Mouse (Mus musculus): ENCODE data around the gene Mpig6b. TPM values are rescaled to one million over a fixed set of nuclear protein-coding genes. Genes with fewer than 3 reads are reported as not detected.
"Not testable (repeated sequence)": the region's sequence is repeated elsewhere in the genome, so short reads cannot be mapped to it uniquely, and the experiment has no call there.

Mpig6b gene
- polyA plus RNA-seq, 1 experiment from 2014 or later, result 0.52 TPM

GRCm38 (mm10) chr17:35044904-35045806, 20.8 kb downstream of the Mpig6b start:
- H3K27me3 ChIP-seq (ENCODE audit: insufficient read depth, low read length), result no peaks in the 10 kb centered on the region
- H3K27ac ChIP-seq (ENCODE audit: low read length), result peak overlapping the region; percentile 99
- H3K4me3 ChIP-seq (ENCODE audit: low read length), result peak overlapping the region; percentile 64
- 73% methylated on average over 7 of the region's 7 CpGs for WGBS
- peak overlapping the region; percentile 94 for H3K9ac ChIP-seq (replicated peaks; ENCODE audit: low read length)
- H3K9me3 ChIP-seq (ENCODE audit: low read length), result no peaks in the 10 kb centered on the region
- ATAC-seq (ENCODE audit: low FRiP score, low TSS enrichment), result no peak
- H3K36me3 ChIP-seq (ENCODE audit: insufficient read depth, low read length), result no peaks in the 10 kb centered on the region
- H3K4me1 ChIP-seq (ENCODE audit: insufficient read depth, low read length), result peaks cover 45% of the 10 kb centered on the region
- H3K4me2 ChIP-seq (replicated peaks; ENCODE audit: low read depth, low read length), result peak overlapping the region; percentile 99

GRCm38 (mm10) chr17:35043794-35044193, 22.2 kb downstream of the Mpig6b start:
- no peak overlapping the region for H3K9ac ChIP-seq (replicated peaks; ENCODE audit: low read length)
- ATAC-seq (ENCODE audit: low FRiP score, low TSS enrichment), result no peak
- peak overlapping the region; percentile 99; the same call in 1 of the 2 replicates for H3K27ac ChIP-seq (ENCODE audit: low read length)
- H3K36me3 ChIP-seq (ENCODE audit: insufficient read depth, low read length), result no peaks in the 10 kb centered on the region
- 83% methylated on average over 4 of the region's 4 CpGs for WGBS
- no peak overlapping the region for H3K4me3 ChIP-seq (ENCODE audit: low read length)
- H3K27me3 ChIP-seq (ENCODE audit: insufficient read depth, low read length), result no peaks in the 10 kb centered on the region
- H3K4me1 ChIP-seq (ENCODE audit: insufficient read depth, low read length), result peaks cover 33% of the 10 kb centered on the region
- H3K4me2 ChIP-seq (replicated peaks; ENCODE audit: low read depth, low read length), result no peak overlapping the region
- H3K9me3 ChIP-seq (ENCODE audit: low read length), result no peaks in the 10 kb centered on the region

- Histone ChIP-seq H3K4me1 (ENCODE audit: insufficient read depth, low read length) (no peaks in the 10 kb centered on the region), H3K9me3 (ENCODE audit: low read length) (no peaks in the 10 kb centered on the region), H3K9ac (replicated peaks; ENCODE audit: low read length) (no peak overlapping the region), H3K36me3 (ENCODE audit: insufficient read depth, low read length) (no peaks in the 10 kb centered on the region), H3K27ac (ENCODE audit: low read length) (no peak overlapping the region), H3K4me3 (ENCODE audit: low read length) (no peak overlapping the region), H3K4me2 (replicated peaks; ENCODE audit: low read depth, low read length) (no peak overlapping the region), H3K27me3 (ENCODE audit: insufficient read depth, low read length) (no peaks in the 10 kb centered on the region)
- WGBS, result 82% methylated on average over 11 of the region's 11 CpGs
- ATAC-seq (ENCODE audit: low FRiP score, low TSS enrichment), result no peak
Measured at GRCm38 (mm10) chr17:35039121-35039873, 26.7 kb downstream of the Mpig6b start.

DNA sequence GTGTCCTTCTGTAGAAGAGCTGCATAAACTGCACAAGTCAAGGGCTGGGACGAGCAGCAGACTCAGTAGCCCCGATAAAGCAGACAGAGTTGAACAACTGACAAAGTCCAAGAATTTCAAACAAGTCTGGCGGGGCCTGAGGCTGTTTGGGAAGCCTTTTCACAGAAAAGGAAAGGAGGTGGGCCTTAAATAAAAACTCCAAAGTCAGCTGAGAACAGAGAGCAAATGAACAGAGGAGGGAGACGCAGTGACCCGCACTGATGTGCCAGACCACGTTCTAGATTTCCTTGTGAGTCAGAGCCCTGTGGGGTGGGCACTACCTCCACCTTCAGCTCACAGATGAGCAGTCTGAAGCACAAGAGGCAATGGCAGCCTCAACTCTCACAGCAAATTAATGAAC, 31.1 kb downstream of the Mpig6b start:
- Histone ChIP-seq H3K4me2 (replicated peaks; ENCODE audit: low read depth, low read length) (no peak overlapping the region), H3K36me3 (ENCODE audit: insufficient read depth, low read length) (no peaks in the 10 kb centered on the region), H3K4me1 (ENCODE audit: insufficient read depth, low read length) (peaks cover under 1% of the 10 kb centered on the region; the same call in 1 of the 2 replicates), H3K9me3 (ENCODE audit: low read length) (no peaks in the 10 kb centered on the region), H3K27ac (ENCODE audit: low read length) (no peak overlapping the region), H3K4me3 (ENCODE audit: low read length) (no peak overlapping the region), H3K27me3 (ENCODE audit: insufficient read depth, low read length) (no peaks in the 10 kb centered on the region), H3K9ac (replicated peaks; ENCODE audit: low read length) (no peak overlapping the region)
- WGBS, result 74% methylated on average over 6 of the region's 6 CpGs
- no peak for ATAC-seq (ENCODE audit: low FRiP score, low TSS enrichment)

DNA sequence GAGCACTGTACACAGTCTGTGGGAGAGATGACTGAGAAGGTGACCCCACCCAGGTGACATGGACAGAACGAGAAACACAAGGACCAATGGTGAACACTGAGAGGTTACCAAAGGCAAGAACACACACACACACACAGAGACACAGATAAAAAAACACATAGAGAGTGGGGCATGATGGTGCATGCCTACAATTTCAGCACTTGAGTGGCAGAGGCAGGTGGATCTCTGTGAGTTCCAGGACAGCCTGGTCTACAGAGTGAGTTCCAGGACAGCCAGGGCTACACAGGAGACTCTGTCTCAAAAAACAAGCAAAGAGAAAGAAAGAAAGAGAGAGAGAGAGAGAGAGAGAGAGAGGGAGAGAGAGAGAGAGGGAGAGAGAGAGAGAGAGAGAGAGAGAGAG, 32.3 kb downstream of the Mpig6b start:
- H3K4me3 ChIP-seq (ENCODE audit: low read length); H3K9me3 ChIP-seq (ENCODE audit: low read length); H3K4me2 ChIP-seq (replicated peaks; ENCODE audit: low read depth, low read length); H3K27ac ChIP-seq (ENCODE audit: low read length); H3K9ac ChIP-seq (replicated peaks; ENCODE audit: low read length); H3K4me1 ChIP-seq (ENCODE audit: insufficient read depth, low read length); ATAC-seq (ENCODE audit: low FRiP score, low TSS enrichment); H3K36me3 ChIP-seq (ENCODE audit: insufficient read depth, low read length); H3K27me3 ChIP-seq (ENCODE audit: insufficient read depth, low read length): not testable (repeated sequence)
- 60% methylated on average over 1 of the region's 1 CpGs for WGBS

- ATAC-seq (ENCODE audit: low FRiP score, low TSS enrichment), result no peak
Measured at GRCm38 (mm10) chr17:35032323-35032870, 33.6 kb downstream of the Mpig6b start.

GRCm38 (mm10) chr17:35031880-35032279, 34.1 kb downstream of the Mpig6b start:
- Histone ChIP-seq H3K4me1 (ENCODE audit: insufficient read depth, low read length) (peaks cover 10% of the 10 kb centered on the region; the same call in 1 of the 2 replicates), H3K36me3 (ENCODE audit: insufficient read depth, low read length) (no peaks in the 10 kb centered on the region), H3K27me3 (ENCODE audit: insufficient read depth, low read length) (no peaks in the 10 kb centered on the region), H3K9me3 (ENCODE audit: low read length) (no peaks in the 10 kb centered on the region), H3K27ac (ENCODE audit: low read length) (no peak overlapping the region), H3K4me3 (ENCODE audit: low read length) (no peak overlapping the region), H3K9ac (replicated peaks; ENCODE audit: low read length) (no peak overlapping the region), H3K4me2 (replicated peaks; ENCODE audit: low read depth, low read length) (no peak overlapping the region)
- WGBS, result 81% methylated on average over 7 of the region's 7 CpGs
- no peak for ATAC-seq (ENCODE audit: low FRiP score, low TSS enrichment)

More at GRCm38 (mm10) chr17:35032323-35032870, 33.6 kb downstream of the Mpig6b start:
- no peak overlapping the region for H3K4me3 ChIP-seq (ENCODE audit: low read length)
- WGBS, result 75% methylated on average over 8 of the region's 8 CpGs
- H3K9ac ChIP-seq (replicated peaks; ENCODE audit: low read length), result no peak overlapping the region
- H3K4me2 ChIP-seq (replicated peaks; ENCODE audit: low read depth, low read length), result no peak overlapping the region
- no peak overlapping the region for H3K27ac ChIP-seq (ENCODE audit: low read length)
- H3K36me3 ChIP-seq (ENCODE audit: insufficient read depth, low read length), result no peaks in the 10 kb centered on the region
- no peaks in the 10 kb centered on the region for H3K27me3 ChIP-seq (ENCODE audit: insufficient read depth, low read length)
- no peaks in the 10 kb centered on the region for H3K9me3 ChIP-seq (ENCODE audit: low read length)
- H3K4me1 ChIP-seq (ENCODE audit: insufficient read depth, low read length), result peaks cover 6% of the 10 kb centered on the region; the same call in 1 of the 2 replicates

DNA sequence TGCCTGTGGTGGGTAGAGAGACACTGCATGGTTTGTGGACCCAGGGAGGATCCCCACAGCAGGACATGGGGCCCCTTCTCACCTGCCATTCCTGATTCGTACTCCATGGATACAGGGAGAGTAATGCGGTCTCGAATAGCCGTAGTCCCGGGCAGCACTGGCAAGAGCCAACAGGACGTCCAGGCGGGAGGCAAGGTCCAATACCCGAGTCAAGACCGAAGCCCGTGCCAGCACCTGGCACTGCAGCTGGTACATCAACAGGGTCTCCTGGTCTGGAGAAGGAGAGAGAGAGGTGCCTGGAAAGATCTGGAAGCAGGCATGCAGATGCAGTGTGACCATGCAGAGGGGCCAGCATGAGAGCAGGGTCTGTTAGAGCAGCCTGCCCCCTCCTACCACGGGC, 34.7 kb downstream of the Mpig6b start:
- WGBS, result 92% methylated on average over 11 of the region's 11 CpGs
- Histone ChIP-seq H3K9me3 (ENCODE audit: low read length) (no peaks in the 10 kb centered on the region), H3K4me3 (ENCODE audit: low read length) (no peak overlapping the region), H3K27me3 (ENCODE audit: insufficient read depth, low read length) (no peaks in the 10 kb centered on the region), H3K36me3 (ENCODE audit: insufficient read depth, low read length) (no peaks in the 10 kb centered on the region), H3K4me2 (replicated peaks; ENCODE audit: low read depth, low read length) (no peak overlapping the region), H3K9ac (replicated peaks; ENCODE audit: low read length) (no peak overlapping the region), H3K4me1 (ENCODE audit: insufficient read depth, low read length) (peaks cover 13% of the 10 kb centered on the region; the same call in 1 of the 2 replicates), H3K27ac (ENCODE audit: low read length) (no peak overlapping the region)
- ATAC-seq (ENCODE audit: low FRiP score, low TSS enrichment), result no peak

- H3K9ac ChIP-seq (replicated peaks; ENCODE audit: low read length), result no peak overlapping the region
- H3K4me2 ChIP-seq (replicated peaks; ENCODE audit: low read depth, low read length), result no peak overlapping the region
- no peak overlapping the region for H3K27ac ChIP-seq (ENCODE audit: low read length)
- no peak for ATAC-seq (ENCODE audit: low FRiP score, low TSS enrichment)
- H3K4me3 ChIP-seq (ENCODE audit: low read length), result no peak overlapping the region
- no peaks in the 10 kb centered on the region for H3K27me3 ChIP-seq (ENCODE audit: insufficient read depth, low read length)
- H3K36me3 ChIP-seq (ENCODE audit: insufficient read depth, low read length), result no peaks in the 10 kb centered on the region
- WGBS, result 35% methylated on average over 19 of the region's 19 CpGs
- H3K4me1 ChIP-seq (ENCODE audit: insufficient read depth, low read length), result peaks cover 20% of the 10 kb centered on the region
- no peaks in the 10 kb centered on the region for H3K9me3 ChIP-seq (ENCODE audit: low read length)
Measured at GRCm38 (mm10) chr17:35029691-35030532, 36.1 kb downstream of the Mpig6b start.
